Mouse (Mus musculus): ENCODE data around the gene Ctnnbl1.

DNA sequence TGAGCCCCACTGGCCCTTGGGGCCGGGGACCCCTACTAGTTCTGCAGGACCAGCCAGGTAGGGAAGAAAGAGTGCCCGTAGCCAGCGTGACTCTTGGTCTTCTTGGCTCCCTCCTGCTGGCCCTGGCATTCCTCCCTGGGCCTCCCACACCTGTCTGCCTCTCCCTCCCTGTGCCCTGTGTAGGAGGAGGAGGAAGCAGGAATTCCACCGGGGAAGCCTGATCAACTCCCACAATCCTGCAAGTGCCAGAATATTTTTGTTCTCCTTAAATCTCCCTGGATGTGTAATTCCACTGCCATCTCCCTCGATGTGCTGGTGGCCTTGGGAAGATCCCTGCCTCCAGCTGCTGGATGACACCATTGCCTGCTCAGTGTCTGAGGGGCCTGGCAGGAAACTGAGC, 187.3 kb downstream of the Ctnnbl1 start:
- TF ChIP-seq CTCF (IDR thresholded peaks at IDR 0.05; ENCODE audit: extremely low read depth, insufficient read depth, insufficient read length, insufficient replicate concordance), result no peak
- no peak for TF ChIP-seq POLR2A (IDR thresholded peaks at IDR 0.05; ENCODE audit: low read depth, low read length)
